Mouse (Mus musculus): ENCODE measurements around the gene Cfap43.

DNA sequence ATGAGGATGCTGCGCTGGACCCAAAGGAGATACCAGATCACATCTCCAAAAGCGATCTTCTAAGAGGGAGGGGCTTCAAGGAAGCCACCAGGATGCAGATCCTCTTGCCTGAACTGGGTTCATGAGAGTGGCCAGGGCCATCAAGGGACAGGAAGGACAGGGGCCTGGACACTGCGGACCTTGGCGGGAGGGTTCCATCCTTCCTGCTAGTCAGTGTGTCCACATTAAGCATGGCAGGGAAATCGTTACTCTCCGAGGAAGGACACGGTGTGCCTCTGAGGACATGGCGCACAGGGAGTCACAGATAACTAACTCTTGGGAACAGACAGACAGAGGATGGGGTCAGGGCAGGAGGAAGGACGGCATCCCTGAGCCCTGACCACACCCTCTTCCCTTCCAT lies 11.5 kb downstream of the Cfap43 start:
- TF ChIP-seq CTCF (IDR thresholded peaks at IDR 0.05; ENCODE audit: extremely low read depth, insufficient read depth, insufficient read length, insufficient replicate concordance) (no peak), POLR2A (IDR thresholded peaks at IDR 0.05; ENCODE audit: low read depth, low read length) (no peak)
